7 mouse cellular contexts compared by ENCODE assay signal in genomic region chr2:33986420-33986819, GRCm38 (mm10).
A peak's percentile ranks its signal among the peaks of the same experiment; 100 is the strongest.
DNase-seq lines count a peak whose midpoint lies in the region; ATAC-seq and TF ChIP-seq lines count a peak whose summit lies in the region.

No protein-coding gene starts in this region.

- peak overlapping the region; percentile 36; the same call in 1 of the 2 replicates for H3K4me2 ChIP-seq in embryonic facial prominence, embryonic 13.5 days
- H3K4me2 ChIP-seq in limb, embryonic 14.5 days (replicated peaks; ENCODE audit: low read depth, low read length, severe bottlenecking), result no peak overlapping the region

- no peaks in the 10 kb centered on the region for H3K36me3 ChIP-seq in embryonic facial prominence, embryonic 13.5 days
- no peaks in the 10 kb centered on the region for H3K36me3 ChIP-seq in limb, embryonic 14.5 days (ENCODE audit: control insufficient read depth, insufficient read depth, low read length)

- no peaks in the 10 kb centered on the region for H3K9me3 ChIP-seq in embryonic facial prominence, embryonic 13.5 days
- no peaks in the 10 kb centered on the region for H3K9me3 ChIP-seq in limb, embryonic 14.5 days (ENCODE audit: control insufficient read depth, low read length)

- no peak overlapping the region; the same call in 1 of the 2 replicates for H3K9ac ChIP-seq in embryonic facial prominence, embryonic 13.5 days
- H3K9ac ChIP-seq in limb, embryonic 14.5 days (ENCODE audit: low read depth, low read length, severe bottlenecking), result no peak overlapping the region

- peak; percentile 62 to 74 for DNase-seq in layer of hippocampus, adult 2 months (ENCODE audit: low spot score in 2 of 2)
- DNase-seq in layer of hippocampus, postnatal 25 days (ENCODE audit: extremely low spot score in 1 of 2, low spot score in 1 of 2), result no peak
- DNase-seq in R1 (ENCODE audit: low read depth, low spot score), result peak; percentile 47
- DNase-seq in limb, embryonic 14.5 days (ENCODE audit: low spot score), result peak; percentile 58
- DNase-seq in spleen, postnatal 10 days (ENCODE audit: low spot score in 2 of 2), result no peak
- DNase-seq in c-Kit-positive CD71-positive TER-119-positive erythroid progenitor cells, embryonic 14.5 days (ENCODE audit: low spot score), result no peak

- H3K27me3 ChIP-seq in embryonic facial prominence, embryonic 13.5 days, result no peaks in the 10 kb centered on the region
- no peaks in the 10 kb centered on the region for H3K27me3 ChIP-seq in limb, embryonic 14.5 days (ENCODE audit: control insufficient read depth, insufficient read depth, low read length)

- H3K27ac ChIP-seq in layer of hippocampus, adult 2 months, result peak overlapping the region; percentile 28; the same call in 1 of the 2 replicates
- no peak overlapping the region for H3K27ac ChIP-seq in embryonic facial prominence, embryonic 13.5 days
- H3K27ac ChIP-seq in limb, embryonic 14.5 days (replicated peaks; ENCODE audit: low read depth, low read length), result no peak overlapping the region

- no peak for ATAC-seq in embryonic facial prominence, embryonic 13.5 days (ENCODE audit: insufficient number of reproducible peaks, insufficient read depth, low FRiP score, low TSS enrichment, low read depth)
- no peak for ATAC-seq in limb, embryonic 14.5 days (ENCODE audit: low FRiP score, low read depth)

- 14% methylated on average over 4 of the region's 4 CpGs for WGBS in embryonic facial prominence, embryonic 13.5 days
- 21% methylated on average over 4 of the region's 4 CpGs for WGBS in limb, embryonic 14.5 days

- no peak for TF ChIP-seq CTCF in layer of hippocampus, adult 2 months (conservative IDR thresholded peaks at IDR 0.05)

- 0 out of 2 replicates have a peak, but pooled peaks cover 4% of the 10 kb centered on the region for H3K4me1 ChIP-seq in embryonic facial prominence, embryonic 13.5 days
- H3K4me1 ChIP-seq in limb, embryonic 14.5 days (ENCODE audit: control insufficient read depth, insufficient read depth, low read length), result no peaks in the 10 kb centered on the region

- TF ChIP-seq POLR2A in limb, embryonic 14.5 days (IDR thresholded peaks at IDR 0.05; ENCODE audit: borderline replicate concordance, extremely low read depth, insufficient read depth, insufficient read length), result no peak

- H3K4me3 ChIP-seq in layer of hippocampus, adult 2 months, result peak overlapping the region; percentile 37
- H3K4me3 ChIP-seq in embryonic facial prominence, embryonic 13.5 days, result no peak overlapping the region
- H3K4me3 ChIP-seq in limb, embryonic 14.5 days (replicated peaks; ENCODE audit: low read length), result no peak overlapping the region

Comparison
In these comparisons a context has a peak if more than half of its experiments do, and no peak if none do; other contexts are left out.
1. DNase-seq: peak in layer of hippocampus, adult 2 months (2 of 2), R1 (single experiment) and limb, embryonic 14.5 days (single experiment); none in layer of hippocampus, postnatal 25 days (0 of 2), spleen, postnatal 10 days (0 of 2) and c-Kit-positive CD71-positive TER-119-positive erythroid progenitor cells, embryonic 14.5 days (single experiment).